Mouse (Mus musculus) limb, embryonic 12.5 days (tissue): Measurements from ENCODE around the gene Dusp1. TPM values are rescaled to one million over a fixed set of nuclear protein-coding genes. Genes with fewer than 3 reads are reported as not detected.

Source experiments
- ATAC-seq: fragments of 200-750 bp; cut with Nextera tagmentation; 2 replicates; pipeline ENCODE4 v1.8.0; 2017; ENCODE audit warnings: low read depth, moderate TSS enrichment; ENCODE audit not compliant: insufficient number of reproducible peaks, insufficient read depth, low FRiP score, low TSS enrichment
- H3K27ac ChIP-seq: fragments of 300-500 bp; sonication (generic); 2 replicates; pipeline ENCODE4 v1.5.1; 2016; ENCODE audit warnings: mild to moderate bottlenecking, moderate library complexity
- H3K27me3 ChIP-seq: fragments of 300-500 bp; sonication (generic); 2 replicates; pipeline ENCODE4 v1.6.1; 2016; ENCODE audit warnings: mild to moderate bottlenecking, moderate library complexity
- H3K36me3 ChIP-seq: fragments of 300-500 bp; sonication (generic); 2 replicates; pipeline ENCODE4 v1.6.1; 2016; ENCODE audit warnings: mild to moderate bottlenecking, moderate library complexity
- H3K4me1 ChIP-seq: fragments of 300-500 bp; sonication (generic); replicated peaks from 2 replicates; pipeline ENCODE4 v1.6.1; 2016
- H3K4me2 ChIP-seq: fragments of 300-500 bp; sonication (generic); 2 replicates; pipeline ENCODE4 v1.6.1; 2016; ENCODE audit warnings: mild to moderate bottlenecking, moderate library complexity
- H3K4me3 ChIP-seq: fragments of 300-500 bp; sonication (generic); replicated peaks from 2 replicates; pipeline ENCODE4 v1.5.1; 2016; ENCODE audit warnings: mild to moderate bottlenecking
- H3K9ac ChIP-seq: fragments of 300-500 bp; sonication (generic); replicated peaks from 2 replicates; pipeline ENCODE4 v1.6.1; 2016; ENCODE audit warnings: mild to moderate bottlenecking, moderate library complexity
- H3K9me3 ChIP-seq: fragments of 300-500 bp; sonication (generic); 2 replicates; pipeline ENCODE4 v1.6.1; 2016; ENCODE audit warnings: mild to moderate bottlenecking, moderate library complexity
- WGBS: fragments of 180-500 bp; shearing (Covaris S2); methylation state at CpG from one replicate; pipeline ENCODE4 v1.1.7; 2016; 5-methylcytosine and 5-hydroxymethylcytosine counted together
- polyA plus RNA-seq: library from polyadenylated mRNA; unstranded; fragments of >200 nt; fragmentation: Nextera tagmentation; extraction: Ambion mirVana; gene quantifications from 2 replicates; pipeline ENCODE4 v1.2.1, GENCODE M21; 2016

The Dusp1 gene
- polyA plus RNA-seq, 1 experiment from 2014 or later = 18.0 TPM

GRCm38 (mm10) chr17:26498626-26499025, 63.3 kb downstream of the Dusp1 start:
- H3K27me3 ChIP-seq = no peaks in the 10 kb centered on the region
- WGBS = 57% methylated on average over 1 of the region's 1 CpGs
- no peak overlapping the region for H3K9ac ChIP-seq
- ATAC-seq = no peak
- H3K27ac ChIP-seq = no peak overlapping the region
- H3K4me3 ChIP-seq = no peak overlapping the region
- peaks cover 13% of the 10 kb centered on the region for H3K4me1 ChIP-seq
- H3K36me3 ChIP-seq = no peaks in the 10 kb centered on the region
- H3K4me2 ChIP-seq = no peak overlapping the region
- H3K9me3 ChIP-seq = no peaks in the 10 kb centered on the region

- no peaks in the 10 kb centered on the region for H3K27me3 ChIP-seq
- H3K4me1 ChIP-seq = peaks cover 1% of the 10 kb centered on the region; the same call in 1 of the 2 replicates
- no peak overlapping the region for H3K9ac ChIP-seq
- ATAC-seq = no peak
- H3K36me3 ChIP-seq = no peaks in the 10 kb centered on the region
- H3K9me3 ChIP-seq = peaks cover 11% of the 10 kb centered on the region
- no peak overlapping the region for H3K27ac ChIP-seq
- WGBS = 70% methylated on average over 5 of the region's 5 CpGs
- no peak overlapping the region for H3K4me2 ChIP-seq
- H3K4me3 ChIP-seq = no peak overlapping the region
Observed at GRCm38 (mm10) chr17:26497416-26497923, 64.5 kb downstream of the Dusp1 start.

- H3K36me3 ChIP-seq = no peaks in the 10 kb centered on the region
- H3K27me3 ChIP-seq = no peaks in the 10 kb centered on the region
- no peaks in the 10 kb centered on the region for H3K4me1 ChIP-seq
- peaks cover 14% of the 10 kb centered on the region for H3K9me3 ChIP-seq
- 81% methylated on average over 4 of the region's 4 CpGs for WGBS
- H3K4me3 ChIP-seq = no peak overlapping the region
- H3K27ac ChIP-seq = no peak overlapping the region
- ATAC-seq = no peak
- H3K9ac ChIP-seq = no peak overlapping the region
- no peak overlapping the region for H3K4me2 ChIP-seq
Observed at GRCm38 (mm10) chr17:26494642-26495468, 67.1 kb downstream of the Dusp1 start.

GRCm38 (mm10) chr17:26492246-26492645, 69.7 kb downstream of the Dusp1 start:
- Histone ChIP-seq H3K9me3 (peaks cover 14% of the 10 kb centered on the region), H3K4me2 (no peak overlapping the region), H3K27ac (no peak overlapping the region), H3K27me3 (no peaks in the 10 kb centered on the region), H3K4me1 (no peaks in the 10 kb centered on the region), H3K9ac (no peak overlapping the region), H3K4me3 (no peak overlapping the region), H3K36me3 (no peaks in the 10 kb centered on the region)
- no peak for ATAC-seq
- WGBS = 96% methylated on average over 3 of the region's 3 CpGs

- no peak overlapping the region for H3K27ac ChIP-seq
- peaks cover 14% of the 10 kb centered on the region for H3K9me3 ChIP-seq
- ATAC-seq = no peak
- no peaks in the 10 kb centered on the region for H3K27me3 ChIP-seq
- H3K4me1 ChIP-seq = no peaks in the 10 kb centered on the region
- H3K4me3 ChIP-seq = no peak overlapping the region
- H3K9ac ChIP-seq = no peak overlapping the region
- H3K4me2 ChIP-seq = no peak overlapping the region
- 63% methylated on average over 2 of the region's 2 CpGs for WGBS
- H3K36me3 ChIP-seq = no peaks in the 10 kb centered on the region
Observed at GRCm38 (mm10) chr17:26490910-26491309, 71.0 kb downstream of the Dusp1 start.

- H3K27ac ChIP-seq = no peak overlapping the region
- no peaks in the 10 kb centered on the region for H3K36me3 ChIP-seq
- H3K4me2 ChIP-seq = no peak overlapping the region
- H3K27me3 ChIP-seq = no peaks in the 10 kb centered on the region
- no peak overlapping the region for H3K9ac ChIP-seq
- no peak for ATAC-seq
- 91% methylated on average over 10 of the region's 10 CpGs for WGBS
- no peak overlapping the region for H3K4me3 ChIP-seq
- H3K9me3 ChIP-seq = peaks cover 14% of the 10 kb centered on the region
- H3K4me1 ChIP-seq = no peaks in the 10 kb centered on the region
Observed at GRCm38 (mm10) chr17:26490072-26490471, 71.9 kb downstream of the Dusp1 start.

GRCm38 (mm10) chr17:26488711-26489403, 73.1 kb downstream of the Dusp1 start:
- Histone ChIP-seq H3K27me3 (no peaks in the 10 kb centered on the region), H3K4me1 (no peaks in the 10 kb centered on the region), H3K4me3 (no peak overlapping the region), H3K9ac (no peak overlapping the region; the same call in 1 of the 2 replicates), H3K27ac (no peak overlapping the region), H3K36me3 (no peaks in the 10 kb centered on the region), H3K9me3 (peaks cover 14% of the 10 kb centered on the region), H3K4me2 (no peak overlapping the region)
- no peak for ATAC-seq
- 88% methylated on average over 8 of the region's 8 CpGs for WGBS

- Histone ChIP-seq H3K4me2 (no peak overlapping the region), H3K9ac (no peak overlapping the region), H3K4me1 (no peaks in the 10 kb centered on the region), H3K4me3 (no peak overlapping the region), H3K27me3 (no peaks in the 10 kb centered on the region), H3K36me3 (no peaks in the 10 kb centered on the region), H3K27ac (no peak overlapping the region), H3K9me3 (peaks cover 7% of the 10 kb centered on the region)
- ATAC-seq = no peak
- 96% methylated on average over 4 of the region's 4 CpGs for WGBS
Observed at GRCm38 (mm10) chr17:26487917-26488316, 74.0 kb downstream of the Dusp1 start.

GRCm38 (mm10) chr17:26487266-26487665, 74.7 kb downstream of the Dusp1 start:
- Histone ChIP-seq H3K36me3 (no peaks in the 10 kb centered on the region), H3K27ac (no peak overlapping the region), H3K4me1 (no peaks in the 10 kb centered on the region), H3K4me3 (no peak overlapping the region), H3K9ac (no peak overlapping the region), H3K27me3 (no peaks in the 10 kb centered on the region), H3K9me3 (peaks cover under 1% of the 10 kb centered on the region; the same call in 1 of the 2 replicates), H3K4me2 (no peak overlapping the region)
- WGBS = 54% methylated on average over 5 of the region's 5 CpGs
- no peak for ATAC-seq

GRCm38 (mm10) chr17:26484626-26485421, 77.1 kb downstream of the Dusp1 start:
- Histone ChIP-seq H3K4me2 (no peak overlapping the region), H3K36me3 (no peaks in the 10 kb centered on the region), H3K4me1 (no peaks in the 10 kb centered on the region), H3K27me3 (no peaks in the 10 kb centered on the region), H3K27ac (no peak overlapping the region), H3K4me3 (no peak overlapping the region), H3K9ac (no peak overlapping the region), H3K9me3 (no peaks in the 10 kb centered on the region)
- 76% methylated on average over 14 of the region's 14 CpGs for WGBS
- no peak for ATAC-seq

- no peak overlapping the region for H3K4me3 ChIP-seq
- WGBS = 81% methylated on average over 4 of the region's 4 CpGs
- H3K27me3 ChIP-seq = no peaks in the 10 kb centered on the region
- no peaks in the 10 kb centered on the region for H3K9me3 ChIP-seq
- no peak overlapping the region for H3K27ac ChIP-seq
- peaks cover 13% of the 10 kb centered on the region for H3K4me1 ChIP-seq
- no peak for ATAC-seq
- no peaks in the 10 kb centered on the region for H3K36me3 ChIP-seq
- H3K9ac ChIP-seq = no peak overlapping the region
- H3K4me2 ChIP-seq = no peak overlapping the region
Observed at GRCm38 (mm10) chr17:26480956-26481355, 81.0 kb downstream of the Dusp1 start.
